Mouse (Mus musculus) lung, postnatal 0 days (tissue): ENCODE results near the gene Ppfia1.

Experiments used
- CTCF ChIP-seq: IDR thresholded peaks from 2 replicates; pipeline ENCODE4 v1.5.1; 2016; ENCODE audit warnings: antibody characterized with exemption, mild to moderate bottlenecking
- EP300 ChIP-seq: IDR thresholded peaks from 2 replicates; pipeline ENCODE4 v1.6.1; 2016; ENCODE audit warnings: antibody characterized with exemption, mild to moderate bottlenecking, control low read depth

DNA sequence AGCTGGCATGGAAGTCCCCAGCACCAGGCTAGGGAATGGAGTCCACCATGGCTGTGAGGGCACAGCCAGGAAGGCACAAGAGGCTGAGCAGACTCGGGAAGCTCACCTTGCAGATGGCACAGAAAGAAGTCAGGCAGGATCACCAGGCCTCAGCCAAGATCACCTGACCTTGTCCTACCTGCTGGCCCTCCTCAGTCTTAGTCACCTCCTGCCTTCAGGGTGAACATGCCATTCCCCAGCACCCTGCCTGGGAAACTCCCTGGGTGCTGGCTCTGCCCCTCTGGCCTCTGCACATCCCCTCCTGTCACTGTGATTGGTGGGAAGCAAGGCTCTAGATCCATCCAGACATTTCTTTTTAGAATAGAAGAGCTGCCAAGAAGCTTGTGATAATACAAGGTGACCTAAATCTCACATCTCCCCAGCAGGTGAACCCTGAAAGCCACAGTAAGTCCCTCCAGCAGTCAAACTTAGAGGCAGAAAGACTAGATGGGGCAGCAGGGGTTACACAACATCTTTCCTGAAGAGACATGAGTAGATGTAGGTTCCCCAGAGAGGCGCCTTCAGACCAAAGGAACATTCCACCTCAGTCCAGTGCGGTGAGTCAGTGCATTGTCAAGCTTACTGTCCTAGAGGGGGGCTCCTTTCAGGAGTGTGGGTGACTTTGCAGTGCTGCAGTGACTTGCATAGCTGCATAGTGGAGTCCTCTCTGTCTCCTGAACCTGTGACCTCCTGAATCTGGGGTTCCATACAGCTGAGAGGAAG lies 13.6 kb upstream of the Ppfia1 start:
- TF ChIP-seq CTCF (no peak), EP300 (no peak)
